Mouse (Mus musculus): ENCODE data around the gene Rpl13a.
"Not testable (repeated sequence)": the region's sequence is repeated elsewhere in the genome, so short reads cannot be mapped to it uniquely, and the experiment has no call there.

The Rpl13a gene

GRCm38 (mm10) chr7:45128624-45129246 is at the start of gene Rpl13a:
Rpl13a (minus strand) TSS chr7:45128761.
- peak; percentile 99 for DNase-seq (ENCODE audit: low spot score in 2 of 2)

GRCm38 (mm10) chr7:45176356-45176755 is 47.8 kb upstream of the Rpl13a start:
- DNase-seq (ENCODE audit: low spot score in 2 of 2) = no peak

DNA sequence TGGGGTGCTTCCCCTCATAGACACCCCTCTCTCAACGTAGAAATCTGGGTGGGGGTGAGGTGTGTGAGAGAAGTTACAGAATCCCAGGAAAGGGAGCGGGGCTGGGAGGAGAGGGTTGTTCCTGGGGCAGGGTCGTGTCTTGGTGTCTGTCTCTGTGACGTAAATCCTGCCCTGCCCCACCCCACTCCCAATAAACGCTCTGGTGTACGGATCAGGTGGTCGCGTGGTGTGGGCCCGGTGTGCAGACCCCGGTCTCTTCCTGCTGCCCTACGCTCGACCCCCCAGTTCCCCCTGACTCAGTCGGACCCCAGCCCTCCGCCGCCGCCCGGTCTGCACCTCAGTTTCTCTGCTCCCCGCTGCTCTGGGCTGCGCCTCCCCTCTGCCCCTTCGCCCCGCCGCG is 47.4 kb upstream of the Rpl13a start:
- DNase-seq (ENCODE audit: low spot score in 2 of 2) = no peak

DNA sequence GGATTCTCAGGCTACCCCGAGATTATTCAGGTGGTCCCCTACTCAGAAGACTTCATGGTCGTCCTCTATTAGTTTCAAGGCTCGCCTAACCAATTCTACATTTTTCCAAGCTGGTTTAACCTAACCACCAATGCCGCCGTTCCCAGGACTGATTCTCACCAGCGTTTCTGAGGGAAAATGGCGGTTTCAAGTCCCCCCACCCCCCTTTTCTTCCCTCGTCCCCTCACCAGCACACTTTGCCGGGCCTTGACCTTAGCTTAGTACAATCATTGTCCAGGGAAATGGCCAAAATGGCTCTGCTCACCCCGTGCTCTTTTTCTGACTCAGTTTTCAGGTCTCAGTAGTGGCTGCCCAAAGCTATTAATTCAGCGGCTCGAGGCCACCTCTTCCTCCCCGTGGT is 46.8 kb upstream of the Rpl13a start:
- no peak for DNase-seq (ENCODE audit: low spot score in 2 of 2)

- DNase-seq (ENCODE audit: low spot score in 2 of 2) = no peak
Measured at GRCm38 (mm10) chr7:45174567-45175280, 46.2 kb upstream of the Rpl13a start.

- DNase-seq (ENCODE audit: low spot score in 2 of 2) = not testable (repeated sequence)
Measured at GRCm38 (mm10) chr7:45173772-45174171, 45.2 kb upstream of the Rpl13a start.

DNA sequence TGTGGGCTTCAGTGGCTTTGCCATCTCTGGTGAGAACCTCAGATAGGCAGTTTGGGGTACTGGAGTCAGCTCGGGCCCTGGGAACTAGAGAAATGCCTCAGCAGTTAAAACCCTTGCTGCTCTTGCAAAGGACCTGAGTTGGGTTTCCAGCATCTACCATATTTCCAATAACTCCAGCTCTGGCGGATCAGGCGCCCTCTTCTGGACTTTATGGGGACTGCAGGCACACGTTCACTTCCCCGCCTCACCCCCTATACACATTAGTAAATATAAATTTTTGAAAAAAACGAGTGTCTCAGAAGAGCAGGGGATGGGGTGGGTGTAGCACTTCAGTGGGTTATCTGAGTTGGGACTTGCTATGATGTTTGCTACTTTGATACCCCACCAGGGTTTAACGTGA is 44.4 kb upstream of the Rpl13a start:
- no peak for DNase-seq (ENCODE audit: low spot score in 2 of 2)

- no peak for DNase-seq (ENCODE audit: low spot score in 2 of 2)
Measured at GRCm38 (mm10) chr7:45169495-45169894, 40.9 kb upstream of the Rpl13a start.

DNA sequence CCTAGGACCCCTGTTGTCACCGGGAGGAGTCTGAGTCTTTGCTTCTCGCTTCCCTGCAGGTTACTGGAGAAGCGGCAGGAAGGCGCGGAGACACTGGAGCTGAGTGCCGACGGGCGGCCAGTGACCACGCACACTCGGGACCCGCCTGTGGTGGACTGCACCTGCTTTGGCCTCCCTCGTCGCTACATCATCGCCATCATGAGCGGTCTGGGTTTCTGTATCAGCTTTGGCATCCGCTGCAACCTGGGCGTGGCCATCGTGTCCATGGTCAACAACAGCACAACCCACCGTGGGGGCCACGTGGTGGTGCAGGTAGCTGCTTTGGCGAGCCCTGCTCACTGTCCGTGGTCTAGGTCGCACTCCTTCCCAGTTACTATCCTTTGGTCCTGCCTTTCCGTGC is 40.1 kb upstream of the Rpl13a start:
- no peak for DNase-seq (ENCODE audit: low spot score in 2 of 2)

- no peak for DNase-seq (ENCODE audit: low spot score in 2 of 2)
Measured at GRCm38 (mm10) chr7:45167761-45168445, 39.3 kb upstream of the Rpl13a start.

GRCm38 (mm10) chr7:45166950-45167401 is 38.4 kb upstream of the Rpl13a start:
- DNase-seq (ENCODE audit: low spot score in 2 of 2) = no peak

- DNase-seq (ENCODE audit: low spot score in 2 of 2) = no peak
Measured at GRCm38 (mm10) chr7:45165701-45166100, 37.1 kb upstream of the Rpl13a start.

DNA sequence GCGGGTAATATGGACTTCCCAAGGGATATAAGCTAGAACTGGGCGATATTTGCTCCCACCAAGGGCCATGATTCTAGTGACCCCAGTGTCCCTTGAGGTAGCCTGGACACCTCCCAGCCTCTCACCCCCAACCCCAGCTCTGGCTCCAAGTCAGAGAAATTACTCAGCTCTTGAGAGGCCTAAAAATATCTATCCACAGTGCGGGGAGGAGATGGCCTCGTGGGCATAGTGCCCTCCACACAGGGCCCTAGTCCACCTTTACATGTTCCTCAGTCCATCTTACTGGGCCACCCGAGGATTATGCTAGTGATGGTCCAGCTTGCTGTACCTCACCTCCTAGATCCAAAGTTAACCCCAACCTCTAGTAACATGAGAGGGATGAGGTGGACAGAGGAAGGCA is 36.3 kb upstream of the Rpl13a start:
- no peak for DNase-seq (ENCODE audit: low spot score in 2 of 2)

GRCm38 (mm10) chr7:45163735-45164490 is 35.4 kb upstream of the Rpl13a start, which contains the start of gene Slc17a7:
Slc17a7 (plus strand) TSS chr7:45163949.
- DNase-seq (ENCODE audit: low spot score in 2 of 2) = no peak

GRCm38 (mm10) chr7:45162996-45163615 is 34.5 kb upstream of the Rpl13a start:
- DNase-seq (ENCODE audit: low spot score in 2 of 2) = no peak

DNA sequence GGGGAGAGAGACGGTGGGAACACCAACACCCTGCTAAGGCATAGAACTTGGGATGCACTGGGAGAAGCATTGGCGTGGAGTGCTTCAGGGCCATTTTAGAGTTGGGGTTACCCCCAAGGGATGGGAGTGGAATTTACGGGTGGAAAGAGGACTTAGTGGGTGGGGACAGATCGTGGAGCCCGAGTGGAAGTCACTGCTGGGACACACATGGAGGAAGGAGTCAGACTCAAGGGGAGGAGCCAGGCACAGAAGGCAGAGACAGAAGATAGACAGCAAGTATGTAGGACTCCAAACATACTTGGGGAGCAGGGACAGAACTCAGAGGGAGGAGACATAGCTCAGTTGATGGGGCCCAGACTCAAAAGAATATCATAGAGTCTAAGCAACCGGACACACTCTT is 34.0 kb upstream of the Rpl13a start:
- no peak for DNase-seq (ENCODE audit: low spot score in 2 of 2)

- peak; percentile 90 to 91 for DNase-seq (ENCODE audit: low spot score in 2 of 2)
Measured at GRCm38 (mm10) chr7:45161612-45162473, 33.3 kb upstream of the Rpl13a start.

GRCm38 (mm10) chr7:45160866-45161265 is 32.3 kb upstream of the Rpl13a start:
- DNase-seq (ENCODE audit: low spot score in 2 of 2) = no peak

DNA sequence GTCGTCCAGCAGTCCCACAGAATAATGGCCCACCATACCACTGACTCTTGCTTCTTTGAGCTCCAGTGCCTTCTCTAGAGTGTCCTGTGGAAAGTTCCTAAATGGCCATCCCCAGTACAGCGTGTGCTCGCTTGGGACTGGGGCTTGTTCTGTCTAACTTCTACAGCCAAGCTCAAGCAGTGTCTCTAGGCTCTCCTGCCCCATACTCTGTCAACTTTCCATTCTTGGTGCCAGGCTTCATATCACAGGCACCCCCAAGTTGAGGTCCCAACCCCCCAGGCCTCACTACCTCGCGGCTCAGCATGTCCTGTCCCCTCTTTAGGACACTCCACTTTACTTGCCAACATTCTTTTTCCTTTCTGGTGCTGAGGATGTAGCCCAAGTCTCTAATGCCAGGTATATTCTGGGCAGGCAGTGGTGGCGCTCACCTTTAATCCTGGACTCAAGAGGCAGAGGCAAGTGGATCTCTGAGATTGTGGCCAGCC is 31.8 kb upstream of the Rpl13a start:
- DNase-seq (ENCODE audit: low spot score in 2 of 2) = no peak

GRCm38 (mm10) chr7:45158991-45159390 is 30.4 kb upstream of the Rpl13a start:
- DNase-seq (ENCODE audit: low spot score in 2 of 2) = no peak

Measured in frontal cortex, postnatal 10 days (tissue).